Mouse (Mus musculus) cerebellum, adult 2 months (tissue): Measurements from ENCODE around the gene Megf6.

Experiments
- CTCF ChIP-seq: fragments of 200-500 bp; IDR thresholded peaks from 2 replicates; pipeline ENCODE4 v1.5.1; 2011; ENCODE audit warnings: low read depth, mild to moderate bottlenecking, control low read depth, low read length, moderate library complexity, borderline replicate concordance; ENCODE audit not compliant: insufficient read depth
- POLR2A ChIP-seq: fragments of 200-500 bp; IDR thresholded peaks from 2 replicates; pipeline ENCODE4 v1.6.1; 2011; ENCODE audit warnings: low read length, control low read depth, borderline replicate concordance; ENCODE audit not compliant: insufficient read depth

DNA sequence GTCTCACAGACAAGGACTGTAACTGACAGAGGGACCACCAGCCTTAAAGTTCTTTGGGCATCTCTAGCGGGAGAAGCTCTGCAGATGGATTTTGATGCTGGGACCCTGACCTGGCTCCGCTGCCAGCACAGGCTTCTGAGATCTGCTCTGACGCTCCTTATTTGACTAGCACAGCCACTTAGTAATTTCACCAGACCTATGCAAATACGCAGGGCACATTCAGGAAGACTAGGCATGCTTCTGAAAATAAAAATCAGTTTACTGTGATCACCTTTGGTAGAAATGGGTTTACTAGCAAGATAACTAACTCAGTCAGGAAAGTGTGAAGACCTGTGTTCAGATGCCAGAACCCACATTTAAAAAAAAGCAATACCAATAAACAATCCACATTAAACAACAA is 38.6 kb upstream of the Megf6 start:
- no peak for TF ChIP-seq CTCF
- TF ChIP-seq POLR2A = no peak
